Mouse (Mus musculus) heart, postnatal 0 days (tissue): ENCODE results near the gene Nrip1. TPM values are rescaled to one million over a fixed set of nuclear protein-coding genes. Genes with fewer than 3 reads are reported as not detected.

Experiments
- ATAC-seq: fragments of 200-750 bp; cut with Nextera tagmentation; 2 replicates; pipeline ENCODE4 v1.8.0; 2017; ENCODE audit warnings: low read depth, moderate number of reproducible peaks, moderate library complexity; ENCODE audit not compliant: insufficient read depth
- DNase-seq: peaks from one replicate; pipeline ENCODE4 v3.0.0-alpha.2; 2016; ENCODE audit warnings: low spot score
- H3K27ac ChIP-seq: fragments of 300-500 bp; sonication (generic); 2 replicates; pipeline ENCODE4 v1.5.1; 2014; ENCODE audit warnings: low read depth, mild to moderate bottlenecking
- H3K27me3 ChIP-seq: fragments of 300-500 bp; sonication (generic); 2 replicates; pipeline ENCODE4 v1.6.1; 2014; ENCODE audit warnings: low read length, mixed read lengths; ENCODE audit not compliant: control insufficient read depth, insufficient read depth
- H3K36me3 ChIP-seq: fragments of 300-500 bp; sonication (generic); replicated peaks from 2 replicates; pipeline ENCODE4 v1.6.1; 2014; ENCODE audit warnings: low read length, mixed read lengths; ENCODE audit not compliant: control insufficient read depth, insufficient read depth
- H3K4me1 ChIP-seq: fragments of 300-500 bp; sonication (generic); 2 replicates; pipeline ENCODE4 v1.6.1; 2014; ENCODE audit warnings: antibody characterized with exemption; ENCODE audit not compliant: control insufficient read depth, insufficient read depth
- H3K4me2 ChIP-seq: fragments of 300-500 bp; sonication (generic); 2 replicates; pipeline ENCODE4 v1.6.1; 2014; ENCODE audit warnings: low read depth, mild to moderate bottlenecking, low read length, moderate library complexity
- H3K4me3 ChIP-seq: fragments of 300-500 bp; sonication (generic); 2 replicates; pipeline ENCODE4 v1.5.1; 2014; ENCODE audit warnings: low read depth, low read length
- H3K9ac ChIP-seq: fragments of 300-500 bp; sonication (generic); replicated peaks from 2 replicates; pipeline ENCODE4 v1.6.1; 2014; ENCODE audit warnings: low read depth, low read length, mixed read lengths
- H3K9me3 ChIP-seq: fragments of 300-500 bp; sonication (generic); replicated peaks from 2 replicates; pipeline ENCODE4 v1.6.1; 2016; ENCODE audit warnings: low read length; ENCODE audit not compliant: control insufficient read depth
- CTCF ChIP-seq: IDR thresholded peaks from 2 replicates; pipeline ENCODE4 v1.5.1; 2016; ENCODE audit warnings: antibody characterized with exemption, control low read depth, low read depth
- EP300 ChIP-seq: IDR thresholded peaks from 2 replicates; pipeline ENCODE4 v1.6.1; 2016; ENCODE audit warnings: antibody characterized with exemption, low read depth
- WGBS: fragments of 180-500 bp; shearing (Covaris S2); extraction: QIAGEN DNeasy Blood & Tissue Kit; methylation state at CpG from one replicate; pipeline ENCODE4 v1.1.7; 2014; 5-methylcytosine and 5-hydroxymethylcytosine counted together
- polyA plus RNA-seq: library from polyadenylated mRNA; unstranded; fragments of >200 nt; fragmentation: Nextera tagmentation; extraction: Ambion mirVana; gene quantifications from 2 replicates; pipeline ENCODE4 v1.2.1, GENCODE M21; 2015
- total RNA-seq: library from RNA; depleted of rRNA; stranded (reverse); fragments of >200 nt; gene quantifications from 2 replicates; pipeline ENCODE4 v1.2.3, GENCODE M21; 2014; ENCODE audit warnings: low replicate concordance

Gene Nrip1
- total and polyA plus RNA-seq, 2 experiments from 2014 or later = 9.0 to 13.3 TPM

- Histone ChIP-seq H3K27ac (0 out of 2 replicates have a peak overlapping the region, but pooled peaks have one; percentile 35), H3K4me1 (peaks cover 19% of the 10 kb centered on the region; the same call in 1 of the 2 replicates), H3K27me3 (no peaks in the 10 kb centered on the region), H3K4me2 (no peak overlapping the region), H3K4me3 (no peak overlapping the region), H3K9me3 (no peaks in the 10 kb centered on the region), H3K9ac (no peak overlapping the region), H3K36me3 (peaks cover 35% of the 10 kb centered on the region)
- ATAC-seq (no peak), DNase-seq (no peak)
- TF ChIP-seq CTCF (no peak), EP300 (no peak)
- 95% methylated on average over 21 of the region's 21 CpGs for WGBS
Measured at GRCm38 (mm10) chr16:76293176-76293575, 80.5 kb downstream of the Nrip1 start.

- H3K9ac ChIP-seq = no peak overlapping the region
- 86% methylated on average over 15 of the region's 15 CpGs for WGBS
- no peak overlapping the region for H3K4me3 ChIP-seq
- TF ChIP-seq EP300 = no peak
- no peak for TF ChIP-seq CTCF
- peaks cover 35% of the 10 kb centered on the region for H3K36me3 ChIP-seq
- DNase-seq (no peak), ATAC-seq (no peak)
- no peaks in the 10 kb centered on the region for H3K27me3 ChIP-seq
- no peak overlapping the region for H3K27ac ChIP-seq
- H3K4me2 ChIP-seq = no peak overlapping the region
- peaks cover 19% of the 10 kb centered on the region; the same call in 1 of the 2 replicates for H3K4me1 ChIP-seq
- no peaks in the 10 kb centered on the region for H3K9me3 ChIP-seq
Measured at GRCm38 (mm10) chr16:76292656-76293055, 81.0 kb downstream of the Nrip1 start.

- Histone ChIP-seq H3K27ac (no peak overlapping the region), H3K9ac (no peak overlapping the region), H3K27me3 (no peaks in the 10 kb centered on the region), H3K9me3 (no peaks in the 10 kb centered on the region), H3K4me1 (peaks cover 19% of the 10 kb centered on the region; the same call in 1 of the 2 replicates), H3K4me2 (no peak overlapping the region), H3K4me3 (no peak overlapping the region), H3K36me3 (peaks cover 35% of the 10 kb centered on the region)
- ATAC-seq (no peak), DNase-seq (no peak)
- TF ChIP-seq CTCF (no peak), EP300 (no peak)
- 93% methylated on average over 14 of the region's 14 CpGs for WGBS
Measured at GRCm38 (mm10) chr16:76291366-76291765, 82.3 kb downstream of the Nrip1 start.

- ATAC-seq = no peak
- H3K9me3 ChIP-seq = no peaks in the 10 kb centered on the region
- H3K4me1 ChIP-seq = peaks cover 10% of the 10 kb centered on the region; the same call in 1 of the 2 replicates
- DNase-seq = no peak
- no peak overlapping the region for H3K4me2 ChIP-seq
- TF ChIP-seq EP300 (no peak), CTCF (no peak)
- H3K9ac ChIP-seq = no peak overlapping the region
- H3K27me3 ChIP-seq = no peaks in the 10 kb centered on the region
- WGBS = 89% methylated on average over 2 of the region's 2 CpGs
- peaks cover 35% of the 10 kb centered on the region for H3K36me3 ChIP-seq
- no peak overlapping the region for H3K27ac ChIP-seq
- H3K4me3 ChIP-seq = no peak overlapping the region
Measured at GRCm38 (mm10) chr16:76289495-76289894, 84.1 kb downstream of the Nrip1 start.

GRCm38 (mm10) chr16:76283796-76284195 lies 89.8 kb downstream of the Nrip1 start:
- H3K9me3 ChIP-seq = no peaks in the 10 kb centered on the region
- no peak overlapping the region for H3K9ac ChIP-seq
- H3K36me3 ChIP-seq = no peaks in the 10 kb centered on the region

GRCm38 (mm10) chr16:76281850-76282249 lies 91.8 kb downstream of the Nrip1 start:
- Histone ChIP-seq H3K4me2 (no peak overlapping the region), H3K9me3 (no peaks in the 10 kb centered on the region), H3K9ac (no peak overlapping the region), H3K27me3 (no peaks in the 10 kb centered on the region), H3K36me3 (no peaks in the 10 kb centered on the region), H3K4me1 (peaks cover 4% of the 10 kb centered on the region; the same call in 1 of the 2 replicates), H3K27ac (no peak overlapping the region), H3K4me3 (no peak overlapping the region)
- DNase-seq (no peak), ATAC-seq (no peak)
- 52% methylated on average over 6 of the region's 6 CpGs for WGBS
- TF ChIP-seq CTCF (no peak), EP300 (no peak)

More at GRCm38 (mm10) chr16:76283796-76284195, 89.8 kb downstream of the Nrip1 start:
- Histone ChIP-seq H3K4me2 (no peak overlapping the region), H3K27ac (no peak overlapping the region), H3K4me3 (no peak overlapping the region), H3K27me3 (no peaks in the 10 kb centered on the region), H3K4me1 (peaks cover 4% of the 10 kb centered on the region; the same call in 1 of the 2 replicates)
- TF ChIP-seq CTCF = no peak
- no peak for TF ChIP-seq EP300
- DNase-seq = no peak
- ATAC-seq = no peak
- 47% methylated on average over 3 of the region's 3 CpGs for WGBS
